Mouse (Mus musculus) embryo, embryonic 10.5 days (tissue): ENCODE data around the gene Ret.

Experiments used
- DNase-seq: peaks from one replicate; pipeline ENCODE4 v3.0.0-alpha.2; 2015; ENCODE audit warnings: low spot score

Ret gene

DNA sequence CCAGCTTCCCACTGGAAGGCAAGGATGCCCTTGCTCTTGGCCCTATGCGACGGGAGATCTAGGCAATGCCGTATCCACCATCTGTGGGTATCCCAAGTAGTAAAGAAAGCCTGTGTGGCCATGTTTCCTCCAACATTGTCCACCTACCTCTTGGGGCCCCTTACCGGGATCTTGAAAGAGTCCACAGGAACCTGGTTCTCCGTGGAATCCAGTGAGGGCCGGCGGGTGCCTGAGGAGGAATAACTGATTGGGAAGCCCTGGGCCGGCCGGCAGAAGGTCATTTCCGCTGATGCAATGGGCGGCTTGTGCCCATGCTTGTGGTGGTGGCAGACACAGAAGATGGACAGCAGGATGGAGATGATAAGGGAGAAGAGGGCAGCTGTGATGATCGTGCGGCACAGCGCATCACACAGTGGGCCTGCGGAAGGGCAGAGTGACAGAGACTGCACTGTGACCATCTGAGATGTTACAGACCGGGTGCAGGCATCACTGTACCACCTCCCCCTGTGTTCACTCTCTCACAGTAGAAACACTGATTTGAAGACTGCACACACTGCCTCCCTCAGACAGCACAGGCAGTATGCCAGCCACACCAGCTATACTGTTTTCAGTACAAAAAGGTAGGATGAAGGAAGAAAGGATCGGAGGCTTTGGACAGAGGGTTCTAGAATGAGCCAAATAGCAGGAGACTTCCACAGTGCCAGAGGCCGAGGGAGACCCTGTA is 24.1 kb downstream of the Ret start:
- no peak for DNase-seq

DNA sequence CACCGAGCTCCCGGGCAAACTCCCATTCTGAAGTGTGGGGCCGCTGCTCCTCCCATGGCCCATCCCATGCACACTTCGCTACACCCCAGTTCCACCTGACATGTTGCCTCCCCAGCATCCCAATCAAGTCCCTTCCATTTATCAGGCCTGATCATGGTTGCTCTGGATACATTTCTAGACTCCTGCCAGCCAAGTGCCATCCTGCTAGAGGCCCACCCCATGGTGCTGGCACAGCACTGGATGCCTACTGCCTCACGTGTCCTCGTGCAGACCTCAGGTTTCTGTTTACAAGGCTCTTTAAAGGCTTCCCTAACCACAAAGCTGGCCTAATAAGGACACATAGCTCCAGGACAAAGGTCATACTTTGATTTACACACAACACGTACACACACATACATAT is 26.1 kb downstream of the Ret start:
- DNase-seq: no peak

DNA sequence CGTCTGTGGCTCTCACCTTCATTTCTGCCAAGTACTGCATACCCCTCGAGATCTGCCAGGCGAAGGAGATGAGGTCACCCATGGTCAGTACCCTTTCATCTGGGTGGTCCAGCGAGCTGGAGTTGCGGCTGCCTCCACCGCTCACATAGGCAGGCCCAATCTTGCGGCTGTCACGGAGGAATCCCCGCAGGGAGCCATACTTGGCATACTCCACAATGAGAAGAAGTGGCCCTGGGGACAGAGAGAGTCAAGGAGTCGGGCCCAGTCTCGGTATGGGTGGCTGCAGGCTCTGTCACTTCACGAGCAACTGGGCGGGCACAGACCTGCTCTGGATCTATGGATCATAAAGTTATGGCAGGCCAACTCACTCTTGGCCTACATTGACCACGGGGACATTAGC is 29.4 kb downstream of the Ret start:
- no peak for DNase-seq

DNA sequence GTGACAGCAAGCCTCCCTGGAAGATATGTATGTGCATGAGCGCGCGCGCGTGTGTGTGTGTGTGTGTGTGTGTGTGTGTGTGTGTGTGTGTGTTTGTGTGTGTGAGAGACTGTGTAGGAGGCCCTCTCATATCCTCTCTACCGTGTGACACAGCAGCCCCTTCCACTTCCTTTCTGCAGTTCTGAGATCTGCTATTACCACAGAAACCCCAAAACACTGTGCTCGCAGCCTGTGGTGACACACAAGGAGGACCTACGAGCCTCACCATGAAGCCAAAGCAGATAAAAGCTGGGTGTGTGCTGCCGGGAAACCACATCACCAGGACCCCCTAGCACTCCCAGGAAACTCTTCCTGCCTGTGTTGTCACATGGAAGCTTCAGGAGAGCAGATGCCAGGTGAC is 30.5 kb downstream of the Ret start:
- no peak for DNase-seq

DNA sequence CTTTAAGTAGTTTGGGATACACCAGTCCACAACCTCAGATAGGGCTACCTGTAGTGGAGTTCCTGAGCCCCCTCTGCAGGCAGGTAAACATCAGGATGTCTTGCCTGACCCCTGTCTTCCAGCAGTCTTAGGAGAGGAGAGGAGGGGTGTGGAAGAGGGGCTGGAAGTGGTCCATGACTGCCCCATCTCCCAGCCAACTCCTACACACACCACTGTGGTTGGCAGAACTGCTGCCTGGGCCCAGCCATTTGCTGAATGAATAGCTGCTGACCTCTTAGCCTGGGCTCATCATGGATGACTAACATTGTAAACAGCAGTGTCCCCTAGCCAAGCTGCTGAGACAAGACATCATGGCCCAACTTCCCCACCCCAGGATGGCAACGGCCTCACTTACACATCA is 32.0 kb downstream of the Ret start:
- no peak for DNase-seq

DNA sequence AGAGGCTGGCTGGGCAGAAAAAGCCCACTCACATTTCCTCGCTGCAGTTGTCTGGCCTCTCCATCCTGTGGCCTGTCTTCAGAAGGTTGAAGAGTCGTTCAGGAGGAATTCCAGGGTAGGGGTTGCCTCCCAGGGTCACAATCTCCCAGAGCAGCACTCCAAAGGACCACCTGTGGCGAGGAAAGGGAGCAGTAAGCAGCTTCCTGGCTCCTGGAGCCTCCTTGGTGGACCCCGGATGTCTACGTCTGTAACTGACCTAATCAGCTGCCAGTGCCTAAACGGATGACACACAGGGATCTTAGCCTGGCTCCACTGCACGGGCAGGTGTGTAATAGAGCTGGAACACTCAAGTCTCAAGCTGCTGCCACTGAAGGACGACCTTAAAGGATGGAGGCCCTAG is 32.8 kb downstream of the Ret start:
- no peak for DNase-seq

DNA sequence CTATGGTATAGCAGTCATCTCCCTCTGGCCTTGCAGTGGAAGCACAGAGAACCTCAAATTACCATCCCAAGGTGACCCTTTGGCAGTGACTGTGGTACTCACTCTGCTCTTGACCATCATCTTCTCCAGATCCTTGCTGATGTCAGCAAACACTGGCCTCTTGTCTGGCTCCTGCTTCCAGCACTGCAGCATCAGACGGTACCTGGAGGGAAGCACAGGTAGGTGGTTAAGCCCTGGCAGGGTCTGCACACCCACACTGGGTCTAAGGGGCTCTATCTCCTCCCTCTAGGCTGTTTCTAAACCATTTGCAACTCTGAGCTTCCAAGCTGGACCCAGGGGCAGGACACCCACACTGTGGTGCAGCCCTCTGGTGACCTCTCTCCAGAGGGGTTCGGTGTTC is 34.4 kb downstream of the Ret start:
- no peak for DNase-seq

DNA sequence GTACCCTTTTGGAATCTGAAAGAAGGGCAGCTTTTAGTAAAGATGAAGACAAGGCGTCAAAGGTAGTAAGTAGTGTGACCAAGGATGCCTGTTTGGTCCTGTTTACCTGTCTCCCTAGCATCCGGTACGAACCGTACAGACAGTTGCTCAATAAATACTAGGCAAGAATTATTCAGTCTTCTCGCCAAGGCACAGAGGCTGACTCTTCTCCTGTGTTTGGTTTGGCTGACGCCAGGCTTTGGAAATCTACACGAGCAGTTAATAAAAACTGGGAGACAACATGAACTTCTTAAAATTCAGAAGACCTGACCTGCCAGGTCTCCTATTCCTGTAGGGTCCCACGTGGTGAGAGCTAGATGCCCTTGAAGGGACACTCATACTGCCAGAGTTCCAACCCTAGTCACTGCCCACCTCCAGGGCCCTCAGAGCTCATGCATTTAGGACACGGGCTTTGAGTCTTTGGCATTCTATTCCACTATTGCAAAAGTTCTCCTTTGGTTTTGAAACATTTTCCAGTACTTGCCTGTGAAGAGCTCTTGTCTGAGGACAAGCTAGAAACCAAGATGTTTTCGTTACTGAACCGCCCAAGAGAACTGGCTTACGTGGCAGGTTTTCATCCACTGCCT is 34.9 kb downstream of the Ret start:
- DNase-seq: no peak

DNA sequence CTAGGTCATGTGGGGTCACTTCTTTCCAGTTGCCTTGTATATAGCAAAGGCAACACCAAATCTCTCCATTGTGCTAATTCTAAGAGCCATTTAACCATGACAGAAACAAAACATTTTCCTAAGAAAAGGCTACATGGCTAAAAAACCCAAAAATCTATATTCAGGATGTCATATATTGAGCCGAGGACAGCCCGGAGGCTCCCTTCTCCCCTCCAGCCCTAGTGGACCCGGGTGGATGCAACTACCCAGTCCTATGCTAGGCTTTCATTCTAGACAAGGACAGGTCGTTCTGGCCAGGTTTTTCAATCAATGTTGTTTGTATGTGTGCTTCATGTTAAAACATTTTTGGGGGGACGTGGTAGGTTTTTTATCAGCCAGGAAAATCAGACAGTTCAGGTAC is 44.4 kb downstream of the Ret start:
- DNase-seq: no peak

DNA sequence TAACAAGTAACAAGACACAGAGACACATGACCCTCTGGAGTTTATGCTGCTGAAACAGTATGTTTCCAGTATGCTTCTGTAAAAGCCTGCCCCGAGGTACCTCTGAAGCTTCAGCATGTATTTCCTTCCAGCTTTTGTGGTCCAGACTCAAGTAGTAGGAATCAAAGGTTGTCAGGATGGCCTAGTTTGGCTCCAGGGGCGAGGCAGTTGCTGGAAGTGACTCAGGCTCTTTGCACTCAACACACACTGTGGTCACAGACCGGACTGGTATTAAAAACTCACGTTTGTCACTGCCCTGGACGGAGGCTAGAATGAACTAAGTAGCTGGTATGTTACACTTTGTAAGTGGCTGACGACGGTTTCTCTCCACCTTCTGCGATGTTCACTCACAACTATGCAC is 46.5 kb downstream of the Ret start:
- DNase-seq: no peak

DNA sequence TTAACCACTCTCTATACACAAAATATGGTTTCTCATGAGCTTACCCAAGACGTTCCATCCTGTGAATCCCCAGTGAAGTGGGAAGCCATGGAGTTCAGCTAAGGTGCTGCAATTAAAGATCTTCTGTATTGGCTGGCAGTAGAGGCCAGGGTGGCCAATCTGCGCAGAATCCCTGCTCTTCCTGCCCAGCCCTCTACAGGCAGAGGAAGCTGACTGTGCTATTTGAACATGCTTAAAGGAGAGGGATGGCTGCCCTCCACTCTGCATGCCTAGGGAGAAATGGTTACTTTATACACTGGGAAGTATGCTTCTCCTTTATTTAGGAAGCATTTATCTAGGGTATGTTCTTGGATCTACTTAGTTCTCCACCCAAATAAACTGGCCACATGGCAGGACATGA is 47.0 kb downstream of the Ret start:
- no peak for DNase-seq

DNA sequence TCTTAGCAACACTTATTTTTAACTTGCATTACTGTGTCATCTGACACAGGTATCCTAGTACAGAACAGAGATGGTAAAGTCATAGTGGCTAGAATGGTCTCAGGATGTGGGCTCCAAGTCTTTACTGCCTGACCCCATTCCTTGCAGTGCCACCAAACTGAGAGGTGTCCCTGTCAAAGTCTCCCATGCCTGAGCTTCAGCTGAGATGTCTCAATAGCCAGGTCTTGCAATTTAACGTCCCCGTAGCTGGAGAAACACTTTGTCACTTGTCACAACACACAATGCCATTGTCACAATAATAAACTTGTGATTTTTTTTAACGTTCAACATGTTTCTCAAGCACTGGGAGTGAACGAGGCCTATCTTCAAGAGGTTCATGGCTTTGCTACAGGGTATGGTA is 47.4 kb downstream of the Ret start:
- DNase-seq: no peak

DNA sequence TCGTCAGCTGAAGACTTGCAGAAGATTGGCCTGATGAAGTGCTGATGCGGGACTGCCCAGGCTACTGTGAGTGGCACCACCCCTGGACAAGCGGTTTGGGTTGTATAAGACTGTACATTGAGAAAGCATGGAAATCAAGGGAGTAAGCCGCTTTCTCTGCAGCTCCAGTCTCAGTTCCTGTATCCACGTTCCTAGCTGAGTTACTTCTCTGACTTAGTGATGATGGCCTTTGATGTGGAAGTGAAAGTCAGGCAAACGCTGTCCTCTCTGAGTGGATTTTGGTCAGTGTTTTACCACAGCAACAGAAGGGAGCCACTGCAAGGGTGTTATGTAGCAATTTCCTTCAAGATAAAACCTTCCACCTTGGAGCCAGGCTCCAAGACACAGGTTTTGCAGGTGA is 56.6 kb downstream of the Ret start:
- DNase-seq: no peak

DNA sequence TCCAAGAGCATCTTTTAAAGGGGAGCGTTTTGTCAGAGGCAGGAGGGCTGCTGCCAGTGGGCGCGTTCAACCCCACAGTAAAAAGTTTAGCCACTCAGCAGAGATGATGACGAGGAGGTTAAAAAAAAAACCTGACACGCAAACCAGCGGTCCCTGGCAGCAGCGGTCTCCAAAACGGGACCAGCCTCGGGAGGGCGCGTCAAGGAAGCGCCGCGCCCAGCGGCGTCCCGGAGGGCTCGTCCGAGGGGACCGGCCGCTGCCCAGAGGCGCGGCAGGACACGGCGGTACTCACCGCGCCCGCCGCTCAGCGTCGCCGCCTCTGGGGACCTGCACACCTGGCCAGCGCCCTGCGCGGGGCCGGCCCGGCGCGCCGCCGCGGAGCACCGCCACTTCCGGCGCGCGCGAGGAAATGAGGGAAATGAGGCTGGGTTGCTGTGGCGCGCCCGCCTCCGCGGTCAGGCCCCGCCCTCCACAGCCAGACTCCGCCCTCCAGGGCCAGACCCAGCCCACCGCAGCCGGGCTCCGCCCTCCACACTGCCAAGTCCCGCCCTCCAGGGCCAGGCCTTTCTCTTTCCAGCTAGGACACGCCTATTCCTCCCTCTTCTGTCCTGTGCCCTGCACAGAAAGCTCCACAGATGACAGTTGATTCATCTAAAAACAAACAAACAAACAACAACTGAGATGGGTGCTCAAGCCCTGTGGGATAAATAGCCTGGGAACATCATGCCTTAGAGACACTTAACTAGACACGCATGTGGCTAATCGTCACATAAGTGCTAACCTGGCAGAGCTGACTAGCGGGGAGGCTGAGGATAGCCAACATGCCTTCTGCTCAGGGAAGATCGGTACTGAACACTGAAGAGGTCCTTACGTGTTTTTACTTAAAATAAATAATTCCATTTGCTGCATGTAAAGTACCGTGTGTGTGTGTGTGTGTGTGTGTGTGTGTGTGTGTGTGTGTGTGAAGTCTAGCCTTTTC is 58.5 kb downstream of the Ret start, which contains the start of gene Csgalnact2:
Csgalnact2 (minus strand) TSS at position 410 of the 979 bp plus-strand sequence.
- peak; percentile 91 for DNase-seq

DNA sequence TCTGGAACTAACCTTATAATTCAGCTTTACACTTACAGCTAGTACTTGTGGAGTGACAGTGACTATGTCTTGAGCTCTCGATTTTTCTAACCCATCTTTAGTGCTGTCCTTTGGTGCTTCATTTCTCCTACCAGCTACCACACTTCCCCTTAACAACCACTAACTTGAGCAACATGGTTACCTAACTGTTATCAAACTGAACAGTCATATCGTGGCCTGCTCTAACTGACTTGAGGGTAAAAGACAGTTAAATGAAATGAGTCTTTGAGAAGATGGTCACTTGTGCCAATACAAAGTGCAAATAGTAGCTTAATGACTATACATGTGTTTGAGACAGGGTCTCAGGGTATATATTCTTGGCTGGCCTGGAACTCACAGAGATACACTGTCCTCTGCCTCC is 60.4 kb downstream of the Ret start:
- no peak for DNase-seq

DNA sequence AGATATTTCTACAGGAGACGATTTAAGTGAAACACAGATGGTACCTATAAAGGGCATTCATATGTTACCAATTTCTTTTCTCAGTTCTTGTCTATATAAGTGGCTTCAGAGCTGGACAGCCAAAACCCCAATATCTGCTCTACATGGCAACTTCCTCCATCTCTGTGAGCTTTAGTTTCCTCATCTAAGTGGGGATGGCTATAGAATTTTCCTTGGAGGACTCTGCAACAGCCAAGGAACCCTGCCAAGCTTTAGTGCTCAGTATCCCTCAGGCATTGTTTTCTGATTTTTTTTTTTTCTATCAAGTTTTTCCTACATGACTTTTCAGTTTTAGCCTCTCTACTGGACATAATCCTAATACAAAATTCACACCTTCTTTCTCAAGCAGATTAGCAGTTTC is 63.1 kb downstream of the Ret start:
- no peak for DNase-seq

DNA sequence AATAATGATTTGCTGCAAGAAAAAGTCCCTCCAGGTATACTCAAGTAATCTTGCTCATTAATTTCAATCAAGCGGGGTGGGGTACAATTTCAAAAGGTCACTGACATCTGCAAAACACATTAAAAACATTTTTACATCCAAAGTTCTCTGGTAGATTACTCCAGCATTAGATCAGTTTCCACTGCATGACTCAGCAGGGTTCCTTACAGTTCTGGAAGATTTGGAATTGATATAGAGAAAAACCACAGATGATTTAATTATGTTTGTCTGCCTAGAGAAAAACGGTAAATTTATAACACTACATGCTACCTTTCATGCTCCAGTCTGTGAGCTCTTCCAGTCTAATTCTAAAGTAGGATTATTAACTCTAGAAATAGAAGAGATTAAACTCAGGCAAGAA is 67.5 kb downstream of the Ret start:
- DNase-seq: no peak

DNA sequence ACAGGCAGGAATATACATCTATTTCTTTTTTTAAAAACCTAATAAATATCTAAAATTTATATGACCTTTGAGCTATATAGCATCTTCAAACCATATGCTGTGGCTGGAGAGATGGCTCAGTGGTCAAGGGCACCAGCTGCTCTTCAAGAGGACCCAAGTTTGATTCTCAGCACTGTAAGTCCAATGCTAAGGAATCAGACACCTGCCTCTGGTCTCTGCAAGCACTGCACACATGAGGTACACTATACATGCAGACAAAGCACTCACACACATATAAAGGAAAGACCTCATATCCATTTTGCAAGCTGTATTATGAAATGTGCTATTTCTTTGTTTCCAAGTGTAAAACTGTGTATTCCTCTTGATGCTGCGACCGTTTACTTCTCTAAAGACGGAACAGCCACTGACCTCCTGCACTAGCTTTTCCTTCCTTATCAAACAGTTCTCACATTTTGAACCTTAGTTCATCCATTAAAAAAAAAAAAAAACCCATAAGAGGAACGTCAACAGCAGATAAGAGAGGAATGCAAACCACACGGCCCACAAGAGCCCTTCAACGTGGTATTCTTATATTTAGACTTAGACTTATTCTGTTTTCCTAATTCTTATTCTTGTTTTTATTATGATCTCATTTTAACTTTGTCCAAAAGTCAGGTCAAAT is 69.6 kb downstream of the Ret start:
- DNase-seq: no peak

DNA sequence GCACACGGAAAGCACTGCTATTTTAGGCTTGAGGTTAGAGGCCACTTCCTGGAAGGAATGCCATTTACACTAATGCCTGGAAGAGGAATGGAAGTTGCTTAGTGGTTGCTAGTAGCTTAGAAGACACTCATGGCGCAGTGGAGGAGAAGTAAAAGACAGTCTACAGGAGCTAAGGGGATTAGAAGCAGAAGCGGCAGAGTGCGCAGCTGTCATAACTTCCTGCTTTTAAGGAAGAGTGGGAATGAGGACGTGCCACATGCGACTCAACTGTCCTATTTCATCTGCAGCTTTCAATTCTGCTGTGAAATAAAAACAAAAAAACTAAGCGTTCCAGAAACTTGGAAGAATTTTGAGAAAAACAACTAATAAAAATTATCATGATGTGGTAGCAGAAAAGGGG is 70.3 kb downstream of the Ret start:
- DNase-seq: no peak

DNA sequence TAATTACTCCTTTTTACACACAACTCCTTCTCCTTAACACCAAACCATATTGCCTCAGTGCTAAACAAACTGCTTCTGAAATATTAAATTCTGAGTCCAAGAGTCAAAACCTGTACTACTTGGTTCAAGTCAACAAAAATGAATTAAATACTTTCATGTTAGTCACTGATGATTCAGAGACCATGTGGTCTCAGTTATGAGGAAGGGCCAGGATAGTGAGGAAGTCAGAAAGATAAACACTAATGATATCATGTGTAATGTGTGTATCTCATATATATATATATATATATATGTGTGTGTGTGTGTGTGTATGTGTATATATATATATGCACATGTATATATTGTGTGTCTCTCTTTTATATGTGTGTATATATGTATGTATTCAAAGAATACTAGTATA is 70.9 kb downstream of the Ret start:
- DNase-seq: no peak

DNA sequence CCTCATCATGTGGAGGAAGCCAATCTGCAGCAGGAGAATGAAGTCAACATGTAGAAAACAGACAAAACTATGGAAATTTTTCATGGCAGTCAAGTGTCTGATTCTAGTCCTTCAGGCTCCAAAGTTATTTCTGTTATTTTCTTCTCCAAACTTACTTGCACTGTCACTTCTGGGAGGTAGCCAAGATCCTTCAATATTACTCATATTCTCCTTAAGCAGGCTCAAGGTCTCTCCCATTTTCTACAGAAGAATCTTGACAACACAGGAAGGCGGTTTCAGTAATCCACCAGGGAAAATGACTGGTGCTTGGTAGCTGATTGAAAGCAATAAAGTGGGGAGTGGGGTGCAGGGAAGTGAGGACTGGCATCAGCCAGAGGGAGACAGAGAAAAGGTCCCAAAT is 74.8 kb downstream of the Ret start:
- no peak for DNase-seq

DNA sequence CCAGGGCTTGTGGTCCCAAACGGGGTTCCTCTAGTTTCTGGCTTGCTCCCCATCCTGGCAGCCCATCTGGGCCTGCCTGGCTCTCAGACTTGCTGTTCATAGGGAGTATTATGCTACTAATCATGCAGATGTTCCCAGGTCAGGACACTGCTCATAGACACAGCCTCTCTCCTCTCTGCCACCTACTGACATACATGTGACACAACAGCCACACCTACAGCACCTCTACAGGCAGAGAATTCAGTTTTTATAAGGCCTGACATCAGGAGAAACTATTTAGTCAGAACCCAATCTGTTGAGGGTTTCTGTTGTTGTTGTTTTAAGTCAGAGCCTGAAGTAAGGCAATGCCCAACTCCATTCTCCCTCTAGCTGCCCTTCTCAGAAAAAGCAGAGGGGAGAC is 85.7 kb downstream of the Ret start:
- no peak for DNase-seq
